Mouse (Mus musculus) embryonic facial prominence, embryonic 11.5 days (tissue): ENCODE measurements around the gene Rnf181. TPM values are rescaled to one million over a fixed set of nuclear protein-coding genes. Genes with fewer than 3 reads are reported as not detected.
A peak's percentile ranks its signal among the peaks of the same experiment; 100 is the strongest.

ENCODE experiments used
- ATAC-seq: fragments of 200-750 bp; cut with Nextera tagmentation; replicated peaks from 2 replicates; pipeline ENCODE4 v1.8.0; 2017; ENCODE audit warnings: low read depth; ENCODE audit not compliant: insufficient number of reproducible peaks, low FRiP score, low TSS enrichment
- DNase-seq: peaks from one replicate; pipeline ENCODE4 v3.0.0-alpha.2; 2015; ENCODE audit warnings: low spot score
- H3K27ac ChIP-seq: fragments of 300-500 bp; sonication (generic); replicated peaks from 2 replicates; pipeline ENCODE4 v1.5.1; 2014; ENCODE audit warnings: mild to moderate bottlenecking, low read depth, low read length, control low read depth
- H3K27me3 ChIP-seq: fragments of 300-500 bp; sonication (generic); 2 replicates; pipeline ENCODE4 v1.6.1; 2014; ENCODE audit warnings: mild to moderate bottlenecking, low read length, moderate library complexity, mixed read lengths; ENCODE audit not compliant: control insufficient read depth, insufficient read depth
- H3K36me3 ChIP-seq: fragments of 300-500 bp; sonication (generic); replicated peaks from 2 replicates; pipeline ENCODE4 v1.6.1; 2014; ENCODE audit warnings: low read depth, mild to moderate bottlenecking, low read length, moderate library complexity, mixed read lengths; ENCODE audit not compliant: control insufficient read depth, insufficient read depth
- H3K4me1 ChIP-seq: fragments of 300-500 bp; sonication (generic); 2 replicates; pipeline ENCODE4 v1.6.1; 2014; ENCODE audit warnings: low read length, mixed read lengths; ENCODE audit not compliant: control insufficient read depth, insufficient read depth
- H3K4me2 ChIP-seq: fragments of 300-500 bp; sonication (generic); 2 replicates; pipeline ENCODE4 v1.6.1; 2014; ENCODE audit warnings: low read depth, mild to moderate bottlenecking, control low read depth, low read length, moderate library complexity
- H3K4me3 ChIP-seq: fragments of 300-500 bp; sonication (generic); 2 replicates; pipeline ENCODE4 v1.5.1; 2014; ENCODE audit warnings: low read depth, low read length, control low read depth
- H3K9ac ChIP-seq: fragments of 300-500 bp; sonication (generic); replicated peaks from 2 replicates; pipeline ENCODE4 v1.6.1; 2014; ENCODE audit warnings: mild to moderate bottlenecking, control low read depth, low read length
- H3K9me3 ChIP-seq: fragments of 300-500 bp; sonication (generic); replicated peaks from 2 replicates; pipeline ENCODE4 v1.6.1; 2016; ENCODE audit warnings: mild to moderate bottlenecking, low read length, inconsistent platforms, mixed read lengths; ENCODE audit not compliant: control insufficient read depth
- WGBS: fragments of 180-500 bp; shearing (Covaris S2); extraction: QIAGEN DNeasy Blood & Tissue Kit; methylation state at CpG from one replicate; pipeline ENCODE4 v1.1.7; 2014; 5-methylcytosine and 5-hydroxymethylcytosine counted together
- polyA plus RNA-seq: library from polyadenylated mRNA; unstranded; fragments of >200 nt; fragmentation: Nextera tagmentation; extraction: Ambion mirVana; gene quantifications from 2 replicates; pipeline ENCODE4 v1.2.1, GENCODE M21; 2014

Rnf181 gene
- polyA plus RNA-seq, 1 experiment from 2014 or later, result 95.1 TPM

DNA sequence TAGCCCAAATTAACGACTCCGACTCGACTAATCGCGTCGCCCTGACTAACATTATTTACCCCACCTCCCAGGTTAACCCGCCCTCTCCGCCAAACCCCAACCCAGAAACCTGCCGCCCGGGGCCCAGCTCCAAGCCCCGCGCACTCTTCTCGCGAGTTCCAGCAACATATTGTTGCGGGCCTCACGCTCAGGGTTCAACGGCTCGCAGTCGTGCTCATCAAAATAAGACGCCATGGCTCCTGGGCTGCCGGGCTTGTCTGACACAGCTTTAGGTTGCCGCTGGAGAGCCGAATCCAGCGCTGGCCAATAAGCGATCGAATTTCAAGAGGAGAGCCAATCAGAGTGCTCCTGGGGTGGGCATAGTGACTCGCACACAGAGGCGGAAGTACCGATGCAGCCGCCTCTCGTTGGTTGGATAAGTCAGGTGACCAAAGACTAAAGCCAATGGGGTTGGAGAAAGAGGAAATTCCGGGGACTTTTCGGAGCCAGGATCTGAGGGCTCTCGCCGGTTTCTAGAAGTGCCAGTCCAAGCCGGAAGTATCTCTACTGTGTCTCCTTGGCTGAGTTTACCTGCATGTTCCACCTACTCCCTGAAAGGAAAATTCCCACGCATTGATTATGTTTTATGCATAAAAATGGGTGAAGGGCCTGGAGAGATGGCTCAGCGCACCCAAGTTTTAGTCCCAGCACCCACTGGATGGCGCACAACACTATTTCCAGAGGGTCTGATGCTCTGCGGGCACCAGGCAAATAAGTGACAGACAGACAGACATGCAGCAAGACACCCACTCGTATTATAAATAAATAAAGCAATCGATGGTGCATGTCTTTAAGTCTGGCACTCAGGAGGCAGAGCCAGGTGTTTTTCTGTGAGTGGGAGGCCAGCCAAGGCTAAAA, 4.4 kb downstream of the Rnf181 start:
- WGBS, result under 1% methylated on average over 42 of the region's 42 CpGs
- ATAC-seq, result peak; percentile 98
- Histone ChIP-seq H3K9ac (peak overlapping the region; percentile 68), H3K27me3 (no peaks in the 10 kb centered on the region), H3K27ac (no peak overlapping the region), H3K4me1 (0 out of 2 replicates have a peak, but pooled peaks cover 2% of the 10 kb centered on the region), H3K36me3 (peaks cover 6% of the 10 kb centered on the region), H3K9me3 (no peaks in the 10 kb centered on the region), H3K4me3 (peak overlapping the region; percentile 76), H3K4me2 (peak overlapping the region; percentile 71)
- DNase-seq, result peak; percentile 98

DNA sequence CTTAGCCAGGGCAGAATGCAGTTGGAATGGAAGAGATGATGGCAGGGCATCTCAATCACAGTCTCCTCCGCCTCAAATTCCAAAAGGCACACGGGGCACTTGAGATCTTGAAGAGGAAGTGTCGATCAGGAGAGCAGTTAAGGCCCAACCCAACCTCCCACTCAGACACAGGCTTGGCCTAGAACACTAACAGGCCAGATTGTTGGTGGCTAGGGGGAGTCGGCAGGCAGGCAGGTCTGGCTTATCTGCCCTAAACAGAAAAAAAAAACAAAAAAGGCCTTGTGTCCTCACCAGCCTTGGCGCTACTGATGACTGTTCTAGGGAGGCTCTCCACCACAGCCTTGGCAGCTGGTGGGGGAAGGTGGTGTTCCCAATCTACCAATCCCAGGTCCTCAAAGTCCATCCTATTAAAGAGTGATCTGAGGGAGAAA, 5.6 kb downstream of the Rnf181 start:
- WGBS, result 61% methylated on average over 5 of the region's 5 CpGs
- no peaks in the 10 kb centered on the region for H3K9me3 ChIP-seq
- peak overlapping the region; percentile 71 for H3K4me2 ChIP-seq
- H3K27ac ChIP-seq, result no peak overlapping the region
- peaks cover 6% of the 10 kb centered on the region for H3K36me3 ChIP-seq
- no peak overlapping the region for H3K9ac ChIP-seq
- H3K4me1 ChIP-seq, result 0 out of 2 replicates have a peak, but pooled peaks cover 2% of the 10 kb centered on the region
- DNase-seq (no peak), ATAC-seq (no peak)
- H3K27me3 ChIP-seq, result no peaks in the 10 kb centered on the region
- H3K4me3 ChIP-seq, result peak overlapping the region; percentile 76; the same call in 1 of the 2 replicates

DNA sequence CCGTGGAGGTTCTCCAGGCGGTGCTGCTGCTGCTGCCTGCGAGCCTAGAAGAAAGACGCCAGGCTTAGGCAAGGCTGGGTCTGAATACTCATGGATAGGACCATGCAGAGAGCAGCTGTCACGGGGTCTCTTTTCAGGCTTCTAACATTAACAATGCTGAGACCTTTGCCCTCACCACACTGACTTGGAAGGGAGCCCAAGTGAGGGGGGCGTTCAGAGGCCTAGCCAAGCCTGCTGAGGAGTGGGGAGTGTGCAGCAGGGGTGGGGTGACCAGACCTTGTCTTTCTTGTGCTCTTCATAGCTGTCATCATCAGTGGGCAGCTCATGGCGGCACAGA, 6.2 kb downstream of the Rnf181 start:
- Histone ChIP-seq H3K36me3 (peaks cover 6% of the 10 kb centered on the region), H3K9ac (no peak overlapping the region; the same call in 1 of the 2 replicates), H3K4me3 (no peak overlapping the region), H3K4me2 (no peak overlapping the region), H3K4me1 (0 out of 2 replicates have a peak, but pooled peaks cover 2% of the 10 kb centered on the region), H3K9me3 (no peaks in the 10 kb centered on the region), H3K27me3 (no peaks in the 10 kb centered on the region), H3K27ac (no peak overlapping the region)
- ATAC-seq, result no peak
- no peak for DNase-seq
- 81% methylated on average over 7 of the region's 7 CpGs for WGBS

DNA sequence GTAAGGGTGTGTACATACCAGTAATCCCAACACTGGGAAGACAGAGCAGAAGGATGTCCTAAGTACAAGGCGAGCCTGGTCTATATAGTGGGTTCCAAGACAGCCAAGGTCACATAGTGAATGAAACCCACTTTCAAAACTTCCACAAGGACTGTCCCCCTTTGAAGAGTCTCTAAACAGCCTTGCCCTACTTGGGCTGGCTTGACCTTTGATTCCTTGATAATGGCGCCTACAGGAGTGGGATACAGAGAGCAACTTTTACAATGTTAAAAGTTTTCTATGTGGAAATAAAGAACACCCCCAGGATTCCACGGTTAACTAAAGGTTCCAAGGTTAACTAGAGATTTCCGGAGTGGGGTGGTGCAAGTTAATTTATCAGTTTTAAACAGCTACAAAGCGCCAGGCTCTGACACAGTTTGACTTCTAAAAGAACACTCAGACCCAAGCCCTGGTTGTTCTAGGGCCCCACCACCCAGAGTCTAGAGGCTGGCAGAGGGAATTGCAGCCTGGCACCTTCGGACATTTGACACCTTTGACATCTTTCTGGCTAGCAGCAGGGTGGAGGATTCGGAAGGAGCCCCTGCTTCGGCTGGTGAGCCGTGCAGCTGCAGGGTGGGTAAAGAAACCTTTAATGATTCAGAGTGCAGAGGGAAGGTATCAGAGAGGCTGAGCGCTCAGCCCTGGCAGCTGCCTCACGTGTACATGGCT, 6.7 kb downstream of the Rnf181 start:
- H3K4me2 ChIP-seq, result no peak overlapping the region
- H3K36me3 ChIP-seq, result peaks cover 6% of the 10 kb centered on the region
- 0 out of 2 replicates have a peak, but pooled peaks cover 2% of the 10 kb centered on the region for H3K4me1 ChIP-seq
- H3K4me3 ChIP-seq, result no peak overlapping the region
- no peak for ATAC-seq
- DNase-seq, result no peak
- no peak overlapping the region for H3K27ac ChIP-seq
- H3K27me3 ChIP-seq, result no peaks in the 10 kb centered on the region
- WGBS, result 82% methylated on average over 11 of the region's 11 CpGs
- H3K9ac ChIP-seq, result no peak overlapping the region; the same call in 1 of the 2 replicates
- H3K9me3 ChIP-seq, result no peaks in the 10 kb centered on the region

DNA sequence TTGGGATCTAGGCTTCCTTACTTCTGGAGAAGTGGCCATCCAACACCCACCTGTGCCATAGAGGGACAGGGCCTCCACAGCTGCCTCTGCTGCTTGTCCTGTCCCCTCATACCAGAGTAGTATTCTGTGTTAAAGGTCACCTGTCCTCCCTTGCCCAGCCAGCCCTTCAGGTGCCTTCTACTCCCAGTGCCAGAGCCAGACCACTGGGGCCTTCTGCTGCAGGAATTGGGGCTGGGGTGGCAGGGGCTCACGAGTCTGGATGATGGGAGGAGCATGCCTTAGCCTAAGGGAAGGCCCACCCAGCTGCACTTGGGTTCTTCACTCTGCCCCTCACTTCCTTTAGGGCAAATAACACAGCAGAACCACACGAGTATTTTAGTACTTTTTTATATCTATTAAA, 7.4 kb downstream of the Rnf181 start:
- Histone ChIP-seq H3K9me3 (no peaks in the 10 kb centered on the region), H3K4me2 (no peak overlapping the region), H3K27ac (no peak overlapping the region), H3K4me1 (peaks cover 2% of the 10 kb centered on the region; the same call in 1 of the 2 replicates), H3K4me3 (no peak overlapping the region), H3K9ac (no peak overlapping the region), H3K36me3 (peaks cover 6% of the 10 kb centered on the region), H3K27me3 (no peaks in the 10 kb centered on the region)
- 71% methylated on average over 2 of the region's 2 CpGs for WGBS
- ATAC-seq (no peak), DNase-seq (no peak)

DNA sequence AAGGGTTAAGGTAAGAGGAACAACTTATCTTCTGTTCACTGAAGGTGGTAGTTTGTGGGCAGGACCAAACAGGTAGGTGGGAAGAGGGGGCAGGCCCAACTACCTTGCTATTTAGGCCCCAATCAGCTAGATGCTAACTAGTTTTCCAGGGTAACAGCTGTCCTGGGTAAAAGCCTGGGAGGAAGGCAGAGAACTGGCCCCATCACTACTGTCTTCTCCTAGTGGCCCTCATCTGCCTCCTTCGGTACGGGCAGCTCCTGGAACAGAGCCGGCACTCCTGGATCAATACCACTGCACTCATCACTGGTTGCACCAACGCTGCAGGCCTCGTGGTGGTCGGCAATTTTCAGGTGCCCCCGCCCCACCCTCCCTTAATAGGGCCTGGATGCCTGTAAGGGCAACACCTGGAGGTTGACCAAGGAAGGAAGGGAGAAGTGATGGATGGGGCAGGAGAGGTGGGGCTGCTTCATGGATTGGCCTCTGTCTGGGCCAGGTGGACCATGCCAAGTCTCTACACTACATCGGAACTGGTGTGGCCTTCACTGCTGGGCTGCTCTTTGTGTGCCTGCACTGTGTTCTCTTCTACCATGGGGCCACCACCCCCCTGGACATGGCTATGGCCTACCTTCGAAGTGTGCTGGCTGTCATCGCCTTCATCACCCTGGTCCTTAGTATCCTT, 8.5 kb downstream of the Rnf181 start:
- no peaks in the 10 kb centered on the region for H3K9me3 ChIP-seq
- no peak for ATAC-seq
- H3K4me1 ChIP-seq, result peaks cover 2% of the 10 kb centered on the region; the same call in 1 of the 2 replicates
- peaks cover 6% of the 10 kb centered on the region for H3K36me3 ChIP-seq
- no peak overlapping the region for H3K9ac ChIP-seq
- no peak overlapping the region for H3K27ac ChIP-seq
- no peak overlapping the region for H3K4me3 ChIP-seq
- H3K4me2 ChIP-seq, result no peak overlapping the region
- WGBS, result 88% methylated on average over 10 of the region's 10 CpGs
- H3K27me3 ChIP-seq, result no peaks in the 10 kb centered on the region
- DNase-seq, result no peak

DNA sequence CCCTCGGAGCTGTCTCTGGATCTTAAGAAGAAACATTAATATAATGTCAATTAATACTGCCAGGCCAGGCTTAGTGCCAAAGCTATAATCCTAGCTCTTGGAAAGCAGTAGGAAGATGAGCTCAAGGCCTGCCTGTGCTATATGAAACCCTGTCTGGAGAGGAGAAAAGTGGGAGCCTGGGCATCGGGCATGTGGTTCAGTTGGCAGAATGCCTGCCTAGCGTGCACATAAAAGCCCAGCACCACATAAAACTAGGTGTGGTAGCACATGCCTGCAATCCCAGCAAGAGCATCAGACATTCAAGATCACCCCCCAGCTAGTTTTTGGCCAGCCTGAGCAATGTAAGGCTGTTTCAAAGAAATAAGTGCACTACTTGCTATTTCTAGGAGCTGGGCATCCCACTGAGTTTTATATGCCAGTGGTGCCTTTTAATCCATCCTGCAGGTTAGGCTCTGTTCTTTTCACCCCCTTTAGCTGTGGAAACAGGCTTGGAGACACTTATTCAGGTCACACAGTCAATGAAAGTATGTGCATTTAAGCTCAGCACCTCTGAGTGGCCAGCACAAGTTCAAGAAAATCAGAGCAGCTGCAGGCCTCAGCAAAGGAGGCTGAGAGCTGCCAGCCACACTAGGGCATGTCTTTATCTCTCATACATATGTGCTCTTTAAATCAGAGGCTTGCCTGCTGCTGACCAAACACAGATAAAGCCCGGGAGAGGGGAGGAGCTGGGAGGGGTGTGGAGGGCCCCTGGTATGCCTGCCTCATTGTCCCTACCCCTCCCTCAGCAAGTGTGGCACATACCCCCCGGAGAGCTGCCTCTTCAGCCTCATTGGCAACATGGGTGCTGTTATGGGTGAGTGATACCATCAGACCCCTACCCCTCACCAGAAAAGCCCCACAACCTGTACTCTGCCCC, 9.3 kb downstream of the Rnf181 start:
- H3K27ac ChIP-seq, result no peak overlapping the region
- ATAC-seq (no peak), DNase-seq (no peak)
- peaks cover 6% of the 10 kb centered on the region for H3K36me3 ChIP-seq
- H3K4me1 ChIP-seq, result peaks cover 2% of the 10 kb centered on the region; the same call in 1 of the 2 replicates
- H3K9me3 ChIP-seq, result no peaks in the 10 kb centered on the region
- H3K9ac ChIP-seq, result no peak overlapping the region
- WGBS, result 78% methylated on average over 5 of the region's 5 CpGs
- H3K4me3 ChIP-seq, result no peak overlapping the region
- H3K4me2 ChIP-seq, result no peak overlapping the region
- no peaks in the 10 kb centered on the region for H3K27me3 ChIP-seq
